Mouse (Mus musculus) megakaryocyte progenitor cell, adult 5-6 weeks (primary cell): Measurements from ENCODE around the gene Hebp1. TPM values are rescaled to one million over a fixed set of nuclear protein-coding genes. Genes with fewer than 3 reads are reported as not detected.

Experiments
- ATAC-seq: replicated peaks from 2 replicates; pipeline ENCODE4 v1.8.0; 2016; ENCODE audit warnings: mild to moderate bottlenecking, moderate TSS enrichment, inconsistent platforms; ENCODE audit not compliant: poor library complexity
- total RNA-seq, 2 experiments: library from RNA; stranded (forward) in 1 of 2; stranded (reverse) in 1 of 2; fragments of 157-497, 149-512 nt in 1 of 2; fragments of 200-1000 nt in 1 of 2; gene quantifications; 2 replicates each; pipeline versions ENCODE4 v1.2.3 to v1.2.4; 2015 to 2017

Hebp1 gene
- total RNA-seq (2015) (12.9 and 15.0 TPM in 2 replicates), total RNA-seq (2017) (20.0 and 21.2 TPM in 2 replicates)

GRCm38 (mm10) chr6:135197921-135198532 is at the start of gene Hebp1, which contains the start of gene Fam234b:
TSS of gene Hebp1 (minus strand) at chr6:135198022.
TSS of gene Fam234b (plus strand) at chr6:135197977.
- ATAC-seq = peak; percentile 56

- ATAC-seq = no peak
These were observed 47.8 kb upstream of the Hebp1 start for GRCm38 (mm10) chr6:135245586-135245985.

- peak; percentile 65 for ATAC-seq
These were observed 42.5 kb upstream of the Hebp1 start for GRCm38 (mm10) chr6:135240361-135240760.

- ATAC-seq = no peak
These were observed 40.4 kb upstream of the Hebp1 start for GRCm38 (mm10) chr6:135238211-135238610.

- ATAC-seq = peak; percentile 54
These were observed 39.5 kb upstream of the Hebp1 start for GRCm38 (mm10) chr6:135237326-135237725.

DNA sequence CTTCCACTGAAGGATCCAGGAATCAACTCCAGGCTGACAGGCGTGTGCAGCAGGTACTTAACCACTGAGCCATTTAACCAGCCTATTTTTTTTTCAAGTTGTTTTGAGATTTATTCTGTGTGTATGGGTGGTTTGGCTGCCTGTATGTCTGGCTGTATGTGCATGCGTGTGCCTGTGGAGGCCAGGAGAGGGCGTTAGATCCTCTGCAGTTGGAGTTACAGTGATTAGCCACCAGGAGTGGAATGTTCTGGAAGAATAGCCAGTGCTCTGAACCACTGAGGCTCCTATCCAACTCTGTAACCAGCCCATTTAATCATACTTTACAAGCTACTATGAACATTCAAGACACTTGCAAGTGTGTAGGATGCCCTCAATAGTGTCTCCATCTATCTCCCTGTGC is 38.8 kb upstream of the Hebp1 start:
- peak; percentile 23; the same call in 1 of the 2 replicates for ATAC-seq

- ATAC-seq = no peak
These were observed 37.9 kb upstream of the Hebp1 start for GRCm38 (mm10) chr6:135235742-135236141.

DNA sequence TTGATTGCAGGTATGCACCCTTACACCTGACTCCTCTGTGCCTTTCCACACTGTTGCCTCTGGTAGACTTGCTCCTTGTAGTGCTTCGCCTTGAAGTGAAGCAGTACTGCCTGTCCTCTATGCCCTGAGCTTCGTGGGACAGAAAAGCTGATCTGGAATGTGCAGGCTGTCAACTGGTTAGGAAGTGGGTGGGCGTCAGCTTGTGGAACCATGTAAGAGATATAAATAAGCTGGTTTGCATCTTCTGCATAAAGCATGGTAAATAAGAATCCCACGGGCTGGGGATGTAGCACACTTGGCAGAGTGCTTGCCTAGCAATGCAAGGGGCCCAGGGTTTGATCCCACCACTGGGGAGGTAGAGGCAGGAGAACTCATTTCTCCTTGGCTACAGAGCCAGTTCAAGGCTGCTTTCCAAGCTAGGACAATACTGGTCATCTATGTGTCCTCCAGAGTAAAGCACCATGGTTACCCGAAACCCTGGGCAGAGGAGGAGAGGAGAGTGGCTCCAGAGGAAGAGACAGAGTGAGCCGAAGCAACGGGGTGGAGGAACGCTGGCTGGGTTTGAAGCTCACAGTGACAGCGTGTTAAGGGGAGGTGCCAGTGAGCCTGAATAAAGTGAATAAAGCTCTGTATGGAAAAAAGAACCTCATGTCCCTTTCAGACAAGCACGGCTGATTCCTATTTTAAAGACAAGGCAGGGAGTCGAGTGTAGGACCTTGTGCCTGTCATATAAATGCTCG is 34.8 kb upstream of the Hebp1 start:
- no peak for ATAC-seq

DNA sequence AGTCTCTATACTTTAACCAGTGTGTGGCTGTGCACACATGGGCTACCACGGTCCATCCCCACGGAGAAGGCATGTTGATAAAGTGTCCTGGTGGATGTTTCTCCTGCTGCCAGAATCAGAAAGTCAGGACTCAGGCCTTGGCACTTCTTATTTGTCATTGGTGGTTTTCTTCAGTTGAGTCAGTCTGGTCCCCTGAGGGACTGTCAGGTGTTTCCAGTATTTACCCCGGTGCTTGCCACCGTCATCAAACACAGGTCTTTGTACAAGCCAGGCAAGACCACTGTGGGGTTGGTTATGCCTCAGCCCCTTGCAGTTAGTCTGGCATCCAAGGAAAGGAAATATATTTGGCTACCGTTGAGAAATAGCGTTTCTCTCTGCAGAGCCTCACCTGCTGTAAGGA is 32.8 kb upstream of the Hebp1 start:
- no peak for ATAC-seq

- ATAC-seq = peak; percentile 93
These were observed 30.7 kb upstream of the Hebp1 start for GRCm38 (mm10) chr6:135228465-135228941.

GRCm38 (mm10) chr6:135223786-135224416 is 26.1 kb upstream of the Hebp1 start:
- ATAC-seq = 0 out of 2 replicates have a peak, but pooled peaks have one; percentile 3

DNA sequence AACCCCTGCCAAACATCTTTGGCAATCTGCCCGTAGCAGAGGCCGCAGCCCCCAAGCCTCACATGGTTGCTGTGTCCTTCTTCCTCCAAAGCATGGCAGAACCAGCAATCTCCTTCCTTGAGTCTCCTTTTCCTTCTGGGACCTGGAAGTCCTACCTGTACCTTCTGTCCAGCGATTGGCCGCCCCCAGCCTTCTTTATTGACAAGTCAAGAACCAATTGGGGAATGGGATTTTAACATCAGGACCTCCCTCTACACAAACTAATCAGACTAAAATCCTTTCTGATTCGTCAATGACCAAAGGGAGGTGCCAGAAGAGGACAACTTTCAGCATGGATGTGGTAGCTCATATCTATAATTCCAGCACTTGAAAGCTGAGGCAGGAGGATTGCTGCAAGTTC is 22.1 kb upstream of the Hebp1 start:
- ATAC-seq = no peak

- ATAC-seq = peak; percentile 77
These were observed 20.5 kb upstream of the Hebp1 start for GRCm38 (mm10) chr6:135218330-135218729.

DNA sequence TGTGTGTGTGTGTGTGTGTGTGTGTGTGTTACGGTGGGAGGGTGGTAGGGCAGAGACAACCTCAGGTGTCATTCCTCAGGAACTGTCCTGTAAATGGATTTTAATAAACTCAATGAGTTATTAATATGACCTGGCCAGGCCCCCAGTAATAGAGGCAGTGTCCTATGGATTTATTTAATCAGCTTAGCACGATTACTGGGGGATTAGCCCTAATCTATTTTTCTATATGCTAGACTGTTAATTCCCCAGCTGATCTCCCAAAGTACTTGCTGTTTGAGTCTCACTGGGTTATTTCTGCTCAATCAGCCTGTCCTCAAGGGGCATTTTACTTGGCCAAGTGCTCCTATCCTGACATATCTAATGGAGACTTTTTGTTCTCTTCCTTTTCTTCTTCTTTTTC is 14.8 kb upstream of the Hebp1 start:
- ATAC-seq = no peak

- ATAC-seq = no peak
These were observed 13.3 kb upstream of the Hebp1 start for GRCm38 (mm10) chr6:135211169-135211568.

DNA sequence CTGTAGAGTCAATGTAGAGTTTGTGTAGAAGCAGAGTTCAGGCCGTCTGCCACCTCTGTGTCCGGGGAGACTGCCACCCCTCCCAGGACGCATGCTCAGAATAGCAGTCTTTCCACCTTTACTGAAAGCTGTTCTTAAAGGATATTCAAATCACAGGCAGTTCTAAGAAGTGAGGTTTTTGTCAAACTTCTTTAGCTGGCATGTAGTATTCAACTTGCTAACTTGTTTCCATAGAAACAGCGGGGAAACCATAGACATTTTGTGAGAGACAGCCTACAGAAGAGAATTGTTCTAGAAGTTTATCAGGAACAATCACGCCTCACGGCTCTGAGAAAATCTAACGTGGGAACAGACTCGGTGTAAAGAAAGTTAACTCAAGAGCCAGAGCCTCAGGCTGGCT is 9.1 kb upstream of the Hebp1 start:
- ATAC-seq = no peak

DNA sequence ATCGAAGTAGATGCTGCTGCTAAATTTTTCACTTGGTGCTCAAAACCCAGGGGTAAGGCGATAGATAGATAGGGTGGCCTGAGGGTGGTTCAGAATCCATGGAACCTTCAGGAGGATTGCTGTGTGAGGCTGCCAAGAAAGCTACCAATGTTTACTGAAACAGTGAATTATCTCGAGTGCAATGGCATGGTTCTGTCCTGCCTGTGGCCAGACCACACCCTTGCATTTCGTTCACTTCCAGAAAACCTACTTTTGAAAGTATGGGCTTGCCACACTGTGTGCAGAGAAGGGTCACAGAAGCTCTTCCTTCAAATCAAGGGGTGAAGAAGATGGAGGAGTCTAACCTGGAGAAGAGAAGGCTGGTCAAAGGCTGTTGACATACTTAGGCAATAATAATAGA is 8.0 kb upstream of the Hebp1 start:
- no peak; the same call in 1 of the 2 replicates for ATAC-seq

DNA sequence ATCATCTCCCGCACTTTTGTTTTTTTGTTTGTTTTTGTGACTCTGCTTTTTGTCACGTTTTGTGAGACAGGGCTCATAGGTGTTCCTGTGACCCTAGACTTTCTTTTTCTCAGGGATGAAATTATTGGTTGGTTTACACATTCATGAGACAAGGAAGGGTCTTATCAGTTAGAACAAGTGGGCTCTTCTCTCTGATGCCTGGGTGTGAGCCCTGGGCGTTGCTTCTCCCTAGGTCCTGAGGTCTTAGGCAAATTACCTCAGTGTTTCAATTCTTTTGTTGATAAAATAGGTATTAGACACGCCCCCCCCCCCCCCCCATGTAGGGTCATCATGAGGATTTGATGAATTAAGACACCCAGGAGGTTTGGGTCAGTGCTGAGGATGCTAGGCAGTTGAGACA is 7.0 kb upstream of the Hebp1 start:
- peak; percentile 19; the same call in 1 of the 2 replicates for ATAC-seq

DNA sequence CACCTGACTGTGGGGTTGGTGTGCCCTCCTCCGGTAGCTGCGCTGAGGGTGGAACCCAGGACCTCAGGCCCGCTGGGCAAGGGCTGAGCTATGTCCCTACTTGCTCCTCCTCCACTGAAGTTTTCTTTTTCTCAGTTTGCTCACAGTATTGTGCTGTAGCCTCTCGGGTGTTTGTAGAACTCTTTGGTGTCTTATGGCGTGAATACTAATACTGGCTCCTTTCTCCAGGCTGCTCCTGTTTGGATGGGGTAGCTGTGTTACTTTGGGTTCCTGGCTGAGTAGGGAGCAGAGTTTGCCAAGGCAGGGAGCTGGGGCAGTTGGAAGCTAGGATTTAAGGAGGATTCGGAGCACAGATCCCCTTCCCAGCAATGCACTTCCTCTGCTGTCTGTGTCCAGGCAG is 5.9 kb upstream of the Hebp1 start:
- ATAC-seq = no peak

DNA sequence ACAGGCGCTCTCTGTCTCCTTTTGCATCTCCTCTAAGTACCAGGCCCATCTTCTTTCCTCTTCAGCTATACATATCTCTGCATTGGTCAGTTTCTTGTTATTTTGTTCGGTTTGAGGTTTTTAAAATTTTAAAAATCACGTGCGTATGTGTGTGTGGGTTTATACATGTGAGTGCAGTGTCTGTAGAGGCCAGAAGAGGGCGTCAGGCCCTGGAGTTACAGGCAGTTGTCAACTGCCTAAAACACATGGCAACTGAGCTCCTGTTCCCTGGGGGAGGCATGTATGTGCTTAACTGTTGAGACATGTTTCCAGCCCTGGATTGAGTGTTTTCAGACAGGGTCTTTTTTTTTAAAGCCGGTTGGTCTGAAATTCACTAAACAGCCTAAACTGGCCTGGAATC is 4.8 kb upstream of the Hebp1 start:
- no peak for ATAC-seq

DNA sequence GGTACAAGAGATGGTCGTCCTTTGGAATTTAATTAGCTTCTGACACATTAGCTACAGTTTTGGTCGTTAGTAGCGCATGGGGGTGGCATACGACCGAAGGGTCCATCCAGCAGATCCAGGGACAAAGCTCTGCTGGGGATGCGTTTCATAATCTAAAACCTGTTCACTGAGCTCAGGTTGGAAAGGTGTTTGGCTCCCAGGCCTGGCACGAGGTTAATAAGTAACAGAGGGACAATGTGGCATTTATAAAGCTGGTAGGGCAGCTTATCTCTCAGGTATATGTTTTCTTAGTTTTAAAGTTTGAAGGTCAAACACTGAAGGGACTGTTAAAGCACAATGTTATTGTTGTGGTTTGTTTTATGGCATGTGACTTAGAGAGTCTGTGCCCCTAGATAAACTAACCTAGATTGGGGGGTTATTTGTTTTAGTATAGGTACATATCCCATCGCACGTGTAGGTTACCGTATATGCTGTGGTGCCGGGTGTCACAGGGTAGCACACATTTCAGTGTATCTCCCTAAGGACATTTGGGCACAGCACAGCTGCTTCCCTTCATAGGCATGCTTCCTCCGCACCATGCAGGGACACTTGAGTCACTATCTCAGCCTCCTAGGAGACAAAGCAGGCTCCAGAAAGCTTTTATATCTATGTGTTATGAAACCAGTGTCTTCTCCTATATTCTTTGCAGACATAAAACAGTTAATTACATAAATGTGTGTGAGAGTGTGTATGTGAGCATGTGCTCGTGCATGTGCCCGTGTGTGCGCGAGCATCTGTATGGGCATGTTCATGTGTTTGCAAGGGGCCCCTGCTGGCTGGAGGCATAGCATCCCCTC is 2.5 kb upstream of the Hebp1 start:
- no peak for ATAC-seq
